Mouse (Mus musculus): Measurements from ENCODE around the gene Zic5.

- TF ChIP-seq POLR2A (IDR thresholded peaks at IDR 0.05; ENCODE audit: borderline replicate concordance, extremely low read depth, insufficient read depth, insufficient read length, poor library complexity, severe bottlenecking): no peak
- TF ChIP-seq CTCF (IDR thresholded peaks at IDR 0.05; ENCODE audit: borderline replicate concordance, extremely low read depth, insufficient read depth, insufficient read length): no peak
These were observed 2.8 kb downstream of the Zic5 start for GRCm38 (mm10) chr14:122462689-122463079.

All from brain, embryonic 14.5 days (tissue).